Mouse (Mus musculus): ENCODE measurements at regions not wholly inside any gene's neighbourhood (a gene's known extent, or its start where the extent isn't known, plus 50 kb on each side); places are given as distances from the start of the nearest gene placed in this dataset.

GRCm38 (mm10) chr5:111649012-111649411, 84.7 kb upstream of the Gm26897 start:
- peak; percentile 14 for DNase-seq (ENCODE audit: extremely low spot score, low read depth, low spot score)

GRCm38 (mm10) chr5:111652472-111652871, 81.3 kb upstream of the Gm26897 start:
- DNase-seq (ENCODE audit: extremely low spot score, low read depth, low spot score) = no peak

- DNase-seq (ENCODE audit: extremely low spot score, low read depth, low spot score) = no peak
Observed at GRCm38 (mm10) chr5:111656436-111656835, 77.3 kb upstream of the Gm26897 start.

- DNase-seq (ENCODE audit: extremely low spot score, low read depth, low spot score) = no peak
Observed at GRCm38 (mm10) chr5:111657759-111658429, 75.8 kb upstream of the Gm26897 start.

- DNase-seq (ENCODE audit: extremely low spot score, low read depth, low spot score) = no peak
Observed at GRCm38 (mm10) chr5:111659229-111659628, 74.5 kb upstream of the Gm26897 start.

- no peak for DNase-seq (ENCODE audit: extremely low spot score, low read depth, low spot score)
Observed at GRCm38 (mm10) chr5:111660447-111660846, 73.3 kb upstream of the Gm26897 start.

- DNase-seq (ENCODE audit: extremely low spot score, low read depth, low spot score) = no peak
Observed at GRCm38 (mm10) chr5:111660968-111661367, 72.8 kb upstream of the Gm26897 start.

- no peak for DNase-seq (ENCODE audit: extremely low spot score, low read depth, low spot score)
Observed at GRCm38 (mm10) chr5:111661971-111662370, 71.8 kb upstream of the Gm26897 start.

- no peak for DNase-seq (ENCODE audit: extremely low spot score, low read depth, low spot score)
Observed at GRCm38 (mm10) chr5:111663831-111664230, 69.9 kb upstream of the Gm26897 start.

GRCm38 (mm10) chr5:111665406-111665805, 68.3 kb upstream of the Gm26897 start:
- DNase-seq (ENCODE audit: extremely low spot score, low read depth, low spot score) = no peak

- DNase-seq (ENCODE audit: extremely low spot score, low read depth, low spot score) = no peak
Observed at GRCm38 (mm10) chr5:111666007-111666406, 67.7 kb upstream of the Gm26897 start.

GRCm38 (mm10) chr5:111667901-111668300, 65.8 kb upstream of the Gm26897 start:
- no peak for DNase-seq (ENCODE audit: extremely low spot score, low read depth, low spot score)

- no peak for DNase-seq (ENCODE audit: extremely low spot score, low read depth, low spot score)
Observed at GRCm38 (mm10) chr5:111669139-111669538, 64.6 kb upstream of the Gm26897 start.

GRCm38 (mm10) chr5:111671762-111672161, 62.0 kb upstream of the Gm26897 start:
- no peak for DNase-seq (ENCODE audit: extremely low spot score, low read depth, low spot score)

GRCm38 (mm10) chr5:111674976-111675672, 58.6 kb upstream of the Gm26897 start:
- DNase-seq (ENCODE audit: extremely low spot score, low read depth, low spot score) = no peak

- DNase-seq (ENCODE audit: extremely low spot score, low read depth, low spot score) = no peak
Observed at GRCm38 (mm10) chr5:111675673-111676261, 58.0 kb upstream of the Gm26897 start.

- DNase-seq (ENCODE audit: extremely low spot score, low read depth, low spot score) = no peak
Observed at GRCm38 (mm10) chr5:111677847-111678311, 55.8 kb upstream of the Gm26897 start.

- DNase-seq (ENCODE audit: extremely low spot score, low read depth, low spot score) = no peak
Observed at GRCm38 (mm10) chr5:111678496-111678895, 55.2 kb upstream of the Gm26897 start.

GRCm38 (mm10) chr5:111681362-111682028, 52.2 kb upstream of the Gm26897 start:
- DNase-seq (ENCODE audit: extremely low spot score, low read depth, low spot score) = no peak

- no peak for DNase-seq (ENCODE audit: extremely low spot score, low read depth, low spot score)
Observed at GRCm38 (mm10) chr5:111682899-111683298, 50.8 kb upstream of the Gm26897 start.

Data from hindlimb bud, embryonic 11.5 days (tissue).